Mouse (Mus musculus): Measurements from ENCODE around the gene Sspn.

GRCm38 (mm10) chr6:145977344-145977743 lies 45.9 kb downstream of the Sspn start:
- TF ChIP-seq GATA1 (IDR thresholded peaks at IDR 0.05; ENCODE audit: borderline replicate concordance, low read length), result no peak
- no peak for TF ChIP-seq FLI1 (IDR thresholded peaks at IDR 0.05; ENCODE audit: low read length)

Data from megakaryocyte, embryonic 14.5 days (primary cell).